14 mouse cellular contexts compared by ENCODE assay signal in genomic region chr6:72521607-72522006, GRCm38 (mm10). TPM values are rescaled to one million over a fixed set of nuclear protein-coding genes. Genes with fewer than 3 reads are reported as not detected.
A peak's percentile ranks its signal among the peaks of the same experiment; 100 is the strongest.
DNase-seq lines count a peak whose midpoint lies in the region; ATAC-seq and TF ChIP-seq lines count a peak whose summit lies in the region.
"Had no signal": no experiment of that assay in that cellular context is flagged by ENCODE, and none has a peak within 500 bp of the region (broad histone marks: within the 10 kb centered on the region; RNA-seq: fewer than 3 reads in every experiment).

Gene Sh2d6 (minus strand): TSS chr6:72521707.

- H3K4me2 ChIP-seq in heart, postnatal 0 days (ENCODE audit: low read depth, low read length) = no peak within 1 kb of the TSS
- no peak within 1 kb of the TSS for H3K4me2 ChIP-seq in forebrain, embryonic 14.5 days (ENCODE audit: low read length)
- no peak within 1 kb of the TSS for H3K4me2 ChIP-seq in limb, embryonic 13.5 days (replicated peaks)
- H3K4me2 ChIP-seq in neural tube, embryonic 15.5 days = no peak within 1 kb of the TSS

- peak within 1 kb of the TSS; percentile 60; the same call in 1 of the 2 replicates for H3K27ac ChIP-seq in heart, postnatal 0 days (ENCODE audit: low read depth)
- peak within 1 kb of the TSS; percentile 94 for H3K27ac ChIP-seq in forebrain, embryonic 14.5 days (ENCODE audit: low read depth, low read length)
- 0 out of 2 replicates have a peak within 1 kb of the TSS, but pooled peaks have one; percentile 33 for H3K27ac ChIP-seq in limb, embryonic 13.5 days
- H3K27ac ChIP-seq in neural tube, embryonic 15.5 days (replicated peaks) = peak within 1 kb of the TSS; percentile 96

- H3K27me3 ChIP-seq in heart, postnatal 0 days (ENCODE audit: control insufficient read depth, insufficient read depth, low read length) = no peaks in the 10 kb centered on the region
- no peaks in the 10 kb centered on the region for H3K27me3 ChIP-seq in forebrain, embryonic 14.5 days (replicated peaks; ENCODE audit: control insufficient read depth, insufficient read depth, low read length)
- no peaks in the 10 kb centered on the region for H3K27me3 ChIP-seq in limb, embryonic 13.5 days
- H3K27me3 ChIP-seq in neural tube, embryonic 15.5 days (replicated peaks) = no peaks in the 10 kb centered on the region
- H3K27me3 ChIP-seq: Patski had no signal

- ATAC-seq in heart, postnatal 0 days (ENCODE audit: insufficient read depth, low read depth) = no peak
- ATAC-seq in forebrain, embryonic 14.5 days = no peak
- no peak for ATAC-seq in limb, embryonic 13.5 days (ENCODE audit: low FRiP score, low read depth)
- no peak for ATAC-seq in neural tube, embryonic 15.5 days (ENCODE audit: low FRiP score)
- ATAC-seq in granulocyte monocyte progenitor cell, adult 5-6 weeks (replicated peaks; ENCODE audit: poor library complexity, severe bottlenecking) = no peak
- ATAC-seq: Patski had no signal

- peaks cover 10% of the 10 kb centered on the region for H3K4me1 ChIP-seq in heart, postnatal 0 days (ENCODE audit: control insufficient read depth, insufficient read depth)
- peaks cover 20% of the 10 kb centered on the region for H3K4me1 ChIP-seq in forebrain, embryonic 14.5 days (ENCODE audit: control insufficient read depth, insufficient read depth, low read length)
- peaks cover 17% of the 10 kb centered on the region for H3K4me1 ChIP-seq in limb, embryonic 13.5 days
- H3K4me1 ChIP-seq in neural tube, embryonic 15.5 days = peaks cover 25% of the 10 kb centered on the region

- WGBS in heart, postnatal 0 days = 87% methylated on average over 5 of the region's 5 CpGs
- WGBS in forebrain, embryonic 14.5 days = 89% methylated on average over 5 of the region's 5 CpGs
- 91% methylated on average over 5 of the region's 5 CpGs for WGBS in limb, embryonic 13.5 days
- WGBS in neural tube, embryonic 15.5 days = 96% methylated on average over 5 of the region's 5 CpGs

- H3K9me3 ChIP-seq in heart, postnatal 0 days (replicated peaks; ENCODE audit: control insufficient read depth, low read length) = no peaks in the 10 kb centered on the region
- H3K9me3 ChIP-seq in forebrain, embryonic 14.5 days (replicated peaks; ENCODE audit: control insufficient read depth, low read length) = no peaks in the 10 kb centered on the region
- H3K9me3 ChIP-seq in limb, embryonic 13.5 days = no peaks in the 10 kb centered on the region
- H3K9me3 ChIP-seq in neural tube, embryonic 15.5 days (replicated peaks) = no peaks in the 10 kb centered on the region

- TF ChIP-seq CTCF in heart, postnatal 0 days (IDR thresholded peaks at IDR 0.05; ENCODE audit: low read depth) = no peak

- H3K36me3 ChIP-seq in heart, postnatal 0 days (replicated peaks; ENCODE audit: control insufficient read depth, insufficient read depth, low read length) = no peaks in the 10 kb centered on the region
- H3K36me3 ChIP-seq in forebrain, embryonic 14.5 days (ENCODE audit: control insufficient read depth, insufficient read depth, low read length) = no peaks in the 10 kb centered on the region
- H3K36me3 ChIP-seq in limb, embryonic 13.5 days = no peaks in the 10 kb centered on the region
- no peaks in the 10 kb centered on the region for H3K36me3 ChIP-seq in neural tube, embryonic 15.5 days

- H3K9ac ChIP-seq in heart, postnatal 0 days (replicated peaks; ENCODE audit: low read depth, low read length) = no peak within 1 kb of the TSS
- no peak within 1 kb of the TSS for H3K9ac ChIP-seq in forebrain, embryonic 14.5 days (ENCODE audit: low read length)
- H3K9ac ChIP-seq in limb, embryonic 13.5 days = no peak within 1 kb of the TSS
- no peak within 1 kb of the TSS for H3K9ac ChIP-seq in neural tube, embryonic 15.5 days (replicated peaks)

- H3K4me3 ChIP-seq in heart, postnatal 0 days (ENCODE audit: low read depth, low read length) = no peak within 1 kb of the TSS
- H3K4me3 ChIP-seq in forebrain, embryonic 14.5 days (ENCODE audit: low read depth, low read length) = no peak within 1 kb of the TSS
- no peak within 1 kb of the TSS for H3K4me3 ChIP-seq in limb, embryonic 13.5 days
- no peak within 1 kb of the TSS for H3K4me3 ChIP-seq in neural tube, embryonic 15.5 days (replicated peaks)
- H3K4me3 ChIP-seq: erythroblast, embryonic 14.5 days had no signal

- no peak for DNase-seq in heart, postnatal 0 days (ENCODE audit: low spot score)
- DNase-seq in heart, postnatal 4 days = no peak
- no peak for DNase-seq in forebrain, embryonic 14.5 days (ENCODE audit: low spot score)
- no peak for DNase-seq in urinary bladder, postnatal 10 days (ENCODE audit: low spot score)
- no peak for DNase-seq in thymus, adult 18-20 months
- DNase-seq: adrenal gland, postnatal 36 days; cerebellum, adult 9-10 months; kidney, adult 18-20 months had no signal

- no peak for TF ChIP-seq EP300 in heart, postnatal 0 days (IDR thresholded peaks at IDR 0.05; ENCODE audit: low read depth)

RNA-seq across cellular contexts. Expression of gene Sh2d6, which starts in this region (rescaled TPM):
- not detected in 2 replicates for total RNA-seq in heart, postnatal 0 days (2014; rRNA removed; ENCODE audit: low replicate concordance)
- not detected in 2 replicates for polyA plus RNA-seq in heart, postnatal 0 days (2015; fragmentation: Nextera tagmentation; extraction: Ambion mirVana)
- total RNA-seq in heart, postnatal 4 days (2021) = under 1 TPM in 1 of 2 experiments, not detected in 1; 0.20 TPM
- 0.60 TPM in 1 of 2 replicates, not detected in the other for polyA plus RNA-seq in forebrain, embryonic 14.5 days (2014; fragmentation: Nextera tagmentation; extraction: Ambion mirVana)
- polyA plus RNA-seq in limb, embryonic 13.5 days (2015; fragmentation: Nextera tagmentation; extraction: Ambion mirVana) = 0.15 and 0.28 TPM in 2 replicates
- 0.24 and 0.70 TPM in 2 replicates for polyA plus RNA-seq in neural tube, embryonic 15.5 days (2015; fragmentation: Nextera tagmentation; extraction: Ambion mirVana)
- not detected in 2 replicates for total RNA-seq in granulocyte monocyte progenitor cell, adult 5-6 weeks (2014; fragmentation: Nextera tagmentation)
- 0.26 and 0.62 TPM in 2 replicates for total RNA-seq in granulocyte monocyte progenitor cell, adult 5-6 weeks (2017)
- total RNA-seq: liver, adult 2 months had no signal
- polyA plus RNA-seq: erythroblast, embryonic 14.5 days; liver, adult 2 months had no signal

Comparison
In these comparisons a context has a peak if more than half of its experiments do, and no peak if none do; other contexts are left out.
1. H3K27ac ChIP-seq: peak in every context shown above with its lines; median percentile 96 in neural tube, embryonic 15.5 days; 94 in forebrain, embryonic 14.5 days; 60 in heart, postnatal 0 days; 33 in limb, embryonic 13.5 days.